Mouse (Mus musculus) lung, adult 18-20 months (tissue): ENCODE results near the gene Acbd5.

Experiments used
- DNase-seq, 2 experiments: peaks; one replicate each; pipeline ENCODE4 v3.0.0; 2022; ENCODE audit warnings: mixed read lengths in 2 of 2

Gene Acbd5

DNA sequence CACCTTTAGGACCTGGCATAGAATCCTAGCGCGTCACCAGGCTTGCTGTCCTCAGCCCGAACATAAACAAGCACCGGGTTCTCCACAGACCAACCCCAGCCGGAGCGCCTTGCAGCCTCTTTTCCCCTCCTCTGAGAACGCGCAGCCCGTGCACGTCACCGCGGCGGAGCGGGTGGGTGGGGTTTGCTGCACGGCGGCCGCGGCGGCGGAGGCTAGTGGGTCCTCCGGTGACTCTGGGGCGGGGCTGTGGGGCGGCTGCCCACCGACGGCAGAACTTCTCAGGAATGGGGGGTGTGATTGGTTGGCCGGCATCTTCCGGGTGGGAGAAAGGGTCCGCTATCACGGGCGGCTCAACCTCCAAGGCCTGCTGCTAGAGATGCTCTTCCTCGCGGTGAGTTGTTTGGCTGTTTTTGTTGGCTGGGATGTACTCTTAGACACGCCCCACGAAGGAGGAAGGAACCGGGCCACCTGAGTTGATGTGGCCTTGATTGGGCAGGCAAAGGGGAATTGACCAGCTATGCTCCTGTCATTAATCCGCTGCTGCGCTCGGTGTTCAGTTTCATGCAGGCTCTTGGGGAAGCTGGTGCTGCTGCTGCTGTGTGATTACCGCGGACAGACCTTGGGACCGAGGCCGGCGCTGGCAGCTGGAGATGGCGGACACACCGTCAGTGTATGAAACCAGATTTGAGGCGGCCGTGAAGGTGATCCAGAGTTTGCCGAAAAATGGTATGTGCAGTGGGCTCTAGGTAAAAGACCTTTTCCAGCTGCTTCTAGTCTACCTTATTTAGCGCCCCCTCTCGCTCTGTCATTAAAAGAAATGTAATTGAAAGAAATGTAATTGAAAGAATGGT lies 1.2 kb downstream of the Acbd5 start:
- peak; percentile 95 to 97 for DNase-seq

DNA sequence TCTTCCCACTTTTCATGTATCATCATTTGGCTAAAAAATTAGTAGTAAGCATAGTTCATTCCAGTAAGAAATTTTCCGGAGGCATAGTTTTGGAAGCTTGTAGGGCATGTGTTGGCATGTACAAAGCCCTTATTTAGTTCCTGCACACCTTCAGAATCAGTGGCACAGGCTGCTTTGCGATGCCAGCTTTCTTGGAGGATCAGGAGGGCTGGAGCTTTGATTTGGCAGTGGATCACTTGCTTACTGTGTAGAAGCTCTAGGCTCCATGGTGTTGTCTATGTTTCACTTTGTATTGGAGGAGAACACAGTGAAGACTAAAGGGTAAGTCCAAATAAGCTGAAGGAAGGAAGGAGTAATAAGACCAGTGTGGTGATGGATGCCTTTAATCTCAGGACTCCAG lies 2.5 kb downstream of the Acbd5 start:
- DNase-seq = no peak

DNA sequence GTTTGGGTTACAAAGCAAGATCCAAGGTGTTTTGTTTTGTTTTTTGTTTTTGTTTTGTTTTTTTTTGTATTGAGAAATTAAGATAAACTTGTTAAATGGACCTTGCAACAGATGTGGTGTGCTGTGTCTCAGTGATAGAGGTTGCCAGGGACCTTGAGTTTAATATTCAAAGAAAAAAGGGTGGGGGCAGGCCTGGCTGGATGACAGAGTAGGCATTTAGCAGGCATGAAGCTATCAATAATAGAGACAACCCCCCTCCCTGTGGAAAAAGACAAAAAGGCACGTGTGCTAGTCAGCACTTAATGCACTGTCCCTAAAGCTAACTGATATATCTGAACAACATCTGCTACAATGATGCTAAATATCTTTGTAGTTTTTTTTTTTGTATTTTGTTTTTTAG lies 3.4 kb downstream of the Acbd5 start:
- no peak for DNase-seq

DNA sequence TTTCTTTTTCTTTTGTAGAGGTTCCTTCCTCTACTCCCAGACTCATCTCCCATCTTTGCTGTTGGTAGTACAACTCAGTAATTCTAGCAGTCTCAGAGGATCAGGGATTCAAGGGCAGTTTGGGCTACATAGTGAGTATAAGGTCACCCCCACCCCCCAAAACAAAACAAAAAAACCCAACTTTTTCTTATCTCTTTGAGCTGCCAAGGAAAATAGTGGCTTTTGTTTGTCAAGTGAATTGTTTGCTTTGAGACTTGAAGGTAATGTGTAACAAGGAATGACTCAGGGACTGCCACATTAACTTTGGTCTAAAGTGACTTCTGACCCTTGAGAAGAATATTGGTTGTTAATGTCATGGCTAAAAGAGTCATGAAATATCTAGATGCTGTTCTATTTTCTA lies 7.9 kb downstream of the Acbd5 start:
- DNase-seq = no peak

DNA sequence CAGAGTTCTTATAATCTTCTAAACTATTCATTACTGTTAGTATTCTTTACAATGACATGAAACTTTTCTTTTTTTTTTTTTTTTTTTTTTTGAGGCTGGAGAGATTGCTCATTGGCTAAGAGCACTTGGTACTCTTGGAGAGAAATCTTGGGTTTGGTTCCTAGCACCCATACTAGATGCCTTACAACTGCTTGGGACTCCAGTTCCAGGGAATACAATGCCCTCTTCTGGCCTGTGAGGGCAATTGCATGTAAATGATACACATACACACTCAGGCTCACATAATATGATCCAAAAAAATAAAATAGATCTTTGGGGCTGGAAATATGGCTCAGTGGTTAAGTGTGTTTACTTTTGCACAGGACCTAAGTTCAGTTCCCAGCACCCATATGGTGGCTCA lies 8.8 kb downstream of the Acbd5 start:
- no peak for DNase-seq

DNA sequence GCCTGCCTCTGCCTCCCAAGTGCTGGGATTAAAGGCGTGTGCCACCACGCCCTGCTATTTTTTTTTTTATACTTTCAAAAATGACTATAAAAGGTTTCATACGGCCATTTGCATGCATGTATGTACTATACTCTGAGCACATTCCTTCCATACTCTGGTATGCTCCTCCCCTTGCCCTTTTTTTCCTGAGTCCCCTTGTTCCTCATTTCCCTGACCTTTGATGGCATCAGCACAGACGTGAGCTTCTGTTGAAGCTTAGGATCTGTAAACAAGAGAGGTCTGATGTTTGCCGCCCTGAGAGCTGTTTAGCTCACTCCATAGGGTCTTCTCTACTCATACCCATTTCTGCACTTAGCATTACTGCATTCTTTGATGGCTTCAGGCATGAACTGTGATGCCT lies 9.7 kb downstream of the Acbd5 start:
- no peak for DNase-seq

DNA sequence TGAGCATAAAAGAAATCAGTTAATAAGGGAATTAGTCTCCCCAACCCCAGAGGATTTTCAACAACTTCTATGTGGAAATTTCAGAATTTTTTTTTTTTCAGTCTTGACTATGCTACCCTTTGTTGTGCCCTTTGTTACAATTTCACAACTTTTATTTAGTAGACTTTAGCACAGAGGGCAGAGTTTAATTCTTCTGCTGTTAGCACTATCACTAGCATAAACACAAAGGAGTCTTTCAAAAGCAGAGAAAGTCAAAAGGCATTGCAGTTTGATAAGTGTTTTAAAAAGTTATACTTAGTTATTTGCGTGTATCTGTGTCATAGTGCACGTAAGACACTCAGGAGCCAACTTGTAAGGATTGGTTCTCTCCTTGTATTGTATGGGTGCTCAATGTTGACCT lies 10.6 kb downstream of the Acbd5 start:
- DNase-seq = no peak

DNA sequence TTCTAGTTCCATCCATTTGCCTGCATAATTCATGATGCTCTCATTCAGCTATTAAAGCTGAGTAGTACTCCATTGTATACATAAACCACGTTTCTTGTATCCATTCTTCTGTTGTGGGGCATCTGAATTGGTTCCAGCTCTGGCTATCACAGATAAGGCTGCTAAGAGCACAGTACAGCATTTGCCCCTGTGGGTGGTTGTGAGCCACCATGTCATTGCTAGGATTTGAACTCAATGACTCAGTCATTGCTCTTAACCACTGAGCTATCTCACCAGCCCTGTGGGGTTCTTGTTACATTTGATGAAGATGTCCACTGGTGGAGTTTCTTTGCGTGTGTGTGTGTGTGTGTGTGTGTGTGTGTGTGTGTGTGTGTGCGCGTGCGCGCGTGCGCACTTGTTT lies 16.6 kb downstream of the Acbd5 start:
- DNase-seq = no peak

DNA sequence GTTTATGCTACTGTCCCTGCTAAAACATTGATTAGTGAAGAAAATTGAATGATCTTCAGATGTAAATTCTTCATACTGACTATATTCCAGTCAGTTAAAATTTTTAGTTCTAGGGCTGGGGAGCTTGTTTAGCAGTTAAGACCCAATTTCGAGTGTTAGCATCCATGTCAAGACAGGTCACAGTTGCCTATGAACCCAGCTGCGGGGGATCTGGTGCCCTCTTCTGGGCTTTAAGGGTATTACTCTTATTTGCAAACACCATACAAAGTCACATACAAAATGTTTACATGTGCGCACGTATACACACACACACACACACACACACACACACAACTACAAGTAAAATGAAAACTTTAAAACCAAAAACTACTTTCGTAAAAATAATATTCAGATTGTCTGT lies 24.2 kb downstream of the Acbd5 start:
- peak; percentile 8 to 15 for DNase-seq

DNA sequence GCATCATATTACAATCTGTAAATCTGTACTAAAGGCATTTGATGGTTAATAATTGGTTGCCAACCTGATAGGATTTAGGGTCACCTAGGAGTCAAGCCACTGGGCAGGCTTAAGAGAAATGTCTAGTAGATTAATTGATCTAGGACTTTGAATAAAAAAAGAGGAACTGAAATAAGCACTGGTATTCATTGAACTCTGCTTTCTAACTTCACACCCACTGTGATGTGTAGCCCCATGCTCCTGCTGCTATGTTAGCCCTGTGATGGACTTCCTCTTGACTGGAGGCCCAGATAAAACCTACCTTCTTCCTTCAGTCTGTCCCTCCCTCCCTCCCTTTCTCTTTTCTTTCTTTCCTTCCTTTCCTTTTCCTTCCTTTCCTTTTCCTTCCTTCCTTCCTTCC lies 29.1 kb downstream of the Acbd5 start:
- DNase-seq = no peak

DNA sequence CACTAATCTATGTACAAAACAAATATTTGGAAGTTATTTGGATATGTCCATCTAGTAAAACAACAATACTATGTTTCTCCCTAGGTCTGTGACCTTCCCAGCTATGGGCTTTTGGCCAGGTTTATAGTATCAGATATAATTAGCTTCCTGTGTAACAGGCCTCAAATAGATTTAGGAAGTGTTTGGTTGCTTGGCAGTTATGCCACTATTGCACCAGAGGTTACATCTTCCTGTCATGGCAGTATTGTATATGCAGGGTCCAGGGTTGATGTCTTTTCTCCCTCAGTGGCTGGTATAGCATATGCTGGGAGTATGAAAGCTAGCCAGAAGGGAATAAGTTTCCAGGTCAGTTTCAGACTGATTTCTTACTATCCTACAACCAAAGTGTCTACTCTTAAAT lies 34.3 kb downstream of the Acbd5 start:
- DNase-seq = no peak

DNA sequence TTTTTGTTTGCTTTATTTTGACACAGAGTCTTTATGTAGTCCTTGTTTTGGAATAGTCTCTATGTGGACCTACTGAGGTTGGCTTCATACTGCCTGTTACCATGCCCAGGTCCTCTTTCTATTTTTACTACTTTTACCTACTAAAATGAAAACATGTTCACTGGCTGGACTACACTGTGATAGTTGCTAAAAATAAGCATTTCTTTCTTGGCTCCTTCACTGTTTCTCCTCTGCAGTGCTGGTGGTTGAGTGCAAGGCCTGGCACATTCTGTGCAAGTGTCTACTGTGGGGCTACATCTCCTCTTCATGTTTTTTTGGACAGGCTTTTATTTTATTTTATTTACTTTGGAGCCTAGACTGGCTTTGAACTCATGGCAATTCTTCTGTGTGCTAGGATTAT lies 51.6 kb downstream of the Acbd5 start:
- no peak for DNase-seq

DNA sequence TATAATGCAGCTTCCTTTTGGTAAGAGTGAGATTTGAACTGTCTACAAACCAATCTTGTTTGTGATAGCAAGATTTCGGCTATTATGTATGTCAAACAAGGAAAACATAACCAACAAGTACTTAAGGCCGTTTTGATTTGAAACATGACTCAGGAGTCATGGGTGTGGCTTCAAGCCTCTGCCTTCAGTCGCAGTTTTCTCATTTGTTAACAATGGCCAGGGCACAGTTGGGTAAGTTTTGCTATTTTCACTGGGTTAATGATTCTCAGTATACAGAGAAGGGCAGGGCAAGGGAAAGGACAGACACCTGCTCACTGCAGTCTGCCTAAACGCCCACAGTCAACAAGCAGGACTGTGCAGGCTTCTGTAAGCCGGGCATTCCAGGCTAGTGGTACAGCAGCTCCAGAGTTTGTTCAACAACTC lies 87.2 kb downstream of the Acbd5 start:
- DNase-seq = no peak

DNA sequence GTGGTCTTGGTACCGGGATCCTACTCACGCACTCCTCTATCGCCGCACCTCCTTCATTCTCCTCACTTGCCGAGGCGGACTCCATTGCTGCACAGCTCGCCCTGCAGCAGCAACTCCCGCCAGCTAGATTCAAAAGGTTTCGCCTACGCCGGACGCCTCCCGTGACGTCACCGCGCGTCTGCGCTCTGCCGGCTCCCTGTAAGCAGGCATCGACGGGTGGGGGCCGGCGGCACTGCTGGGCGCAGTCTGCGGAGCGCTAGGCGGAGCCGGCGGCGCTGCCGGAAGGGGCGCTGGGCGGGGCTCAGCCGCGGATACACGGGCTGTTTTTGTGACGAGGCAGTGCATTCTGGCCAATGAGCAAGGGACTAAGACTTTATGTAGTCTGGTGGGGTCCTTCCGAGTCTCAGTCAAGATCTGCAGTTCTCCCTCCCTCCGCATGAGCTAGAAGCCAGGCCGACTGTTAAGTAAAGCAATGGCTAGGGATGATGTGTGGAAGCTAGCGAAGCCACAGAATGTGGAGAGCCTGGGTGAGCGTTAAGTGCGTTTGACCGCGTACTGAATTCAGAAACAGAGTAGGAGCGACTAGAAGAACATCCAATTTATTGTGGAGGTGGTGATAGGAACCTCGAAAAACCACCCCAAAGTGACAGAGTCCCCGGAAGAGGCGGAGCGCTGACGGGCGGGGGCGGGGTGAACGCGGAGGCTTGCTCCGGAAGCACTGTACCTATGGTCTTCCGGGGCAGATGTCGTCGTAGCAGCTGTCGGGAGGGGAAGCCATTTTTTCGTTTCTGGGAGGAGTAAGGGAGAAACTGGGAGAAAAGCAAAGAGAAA lies 88.0 kb downstream of the Acbd5 start, which contains the start of the genes Mastl and Yme1l1:
TSS of gene Mastl (minus strand) at position 248 of the 831 bp plus-strand sequence.
TSS of gene Yme1l1 (plus strand) at position 593 of the 831 bp plus-strand sequence.
- peak; percentile 97 for DNase-seq

DNA sequence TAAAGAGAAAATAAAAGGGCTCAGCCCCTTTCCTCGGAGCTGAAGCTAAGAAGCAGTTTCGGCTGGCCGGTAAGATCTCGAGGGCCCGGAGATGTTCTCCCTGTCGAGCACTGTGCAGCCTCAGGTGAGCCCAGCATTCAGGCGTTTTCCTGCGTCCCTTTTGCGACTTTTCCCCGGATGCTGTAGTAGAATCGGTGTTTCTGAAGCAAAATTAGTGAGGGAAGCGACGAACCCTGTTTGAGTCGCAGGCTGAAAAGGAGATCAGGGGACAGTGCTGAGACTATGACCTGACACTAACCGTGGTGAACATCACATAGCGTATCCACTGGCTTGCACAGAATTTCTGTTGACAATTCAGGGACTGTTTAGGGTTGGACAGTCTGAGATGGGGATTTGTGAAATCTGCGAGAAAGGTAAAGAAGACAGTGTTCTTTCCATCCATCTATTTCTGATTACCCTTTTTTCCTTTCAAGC lies 88.7 kb downstream of the Acbd5 start:
- no peak for DNase-seq
